Mouse (Mus musculus): Measurements from ENCODE around the gene Gm6377. TPM values are rescaled to one million over a fixed set of nuclear protein-coding genes. Genes with fewer than 3 reads are reported as not detected.

Gm6377 gene
- polyA plus RNA-seq, 1 experiment from 2014 or later: 0.22 TPM

- ATAC-seq (replicated peaks; ENCODE audit: low FRiP score, low TSS enrichment, low read depth) (no peak), DNase-seq (ENCODE audit: low spot score) (no peak)
- no peaks in the 10 kb centered on the region for H3K4me1 ChIP-seq (replicated peaks; ENCODE audit: control insufficient read depth, insufficient read depth, low read length)
- no peak overlapping the region for H3K4me2 ChIP-seq (ENCODE audit: low read length)
- H3K9ac ChIP-seq (ENCODE audit: low read length): no peak overlapping the region
- 62% methylated on average over 4 of the region's 4 CpGs for WGBS
- H3K9me3 ChIP-seq (ENCODE audit: control insufficient read depth, low read length): no peaks in the 10 kb centered on the region
- no peak overlapping the region for H3K27ac ChIP-seq (ENCODE audit: low read depth)
- H3K4me3 ChIP-seq (ENCODE audit: low read depth, low read length): no peak overlapping the region
- no peaks in the 10 kb centered on the region for H3K27me3 ChIP-seq (replicated peaks; ENCODE audit: control insufficient read depth, insufficient read depth, low read length)
- no peaks in the 10 kb centered on the region for H3K36me3 ChIP-seq (ENCODE audit: control insufficient read depth, insufficient read depth, low read length)
Observed at GRCm38 (mm10) chrX:109190969-109191368, 5.6 kb upstream of the Gm6377 start.

- no peaks in the 10 kb centered on the region for H3K36me3 ChIP-seq (ENCODE audit: control insufficient read depth, insufficient read depth, low read length)
- DNase-seq (ENCODE audit: low spot score) (no peak), ATAC-seq (replicated peaks; ENCODE audit: low FRiP score, low TSS enrichment, low read depth) (no peak)
- WGBS: 60% methylated on average over 4 of the region's 4 CpGs
- H3K4me2 ChIP-seq (ENCODE audit: low read length): no peak overlapping the region
- H3K4me1 ChIP-seq (replicated peaks; ENCODE audit: control insufficient read depth, insufficient read depth, low read length): no peaks in the 10 kb centered on the region
- no peak overlapping the region for H3K4me3 ChIP-seq (ENCODE audit: low read depth, low read length)
- no peaks in the 10 kb centered on the region for H3K9me3 ChIP-seq (ENCODE audit: control insufficient read depth, low read length)
- no peak overlapping the region for H3K27ac ChIP-seq (ENCODE audit: low read depth)
- H3K9ac ChIP-seq (ENCODE audit: low read length): no peak overlapping the region
- H3K27me3 ChIP-seq (replicated peaks; ENCODE audit: control insufficient read depth, insufficient read depth, low read length): no peaks in the 10 kb centered on the region
Observed at GRCm38 (mm10) chrX:109191436-109191835, 5.1 kb upstream of the Gm6377 start.

GRCm38 (mm10) chrX:109207843-109208242, 11.3 kb downstream of the Gm6377 start:
- H3K4me2 ChIP-seq (ENCODE audit: low read length): no peak overlapping the region
- no peaks in the 10 kb centered on the region for H3K4me1 ChIP-seq (replicated peaks; ENCODE audit: control insufficient read depth, insufficient read depth, low read length)
- H3K9ac ChIP-seq (ENCODE audit: low read length): no peak overlapping the region
- H3K27ac ChIP-seq (ENCODE audit: low read depth): no peak overlapping the region
- no peaks in the 10 kb centered on the region for H3K27me3 ChIP-seq (replicated peaks; ENCODE audit: control insufficient read depth, insufficient read depth, low read length)
- H3K36me3 ChIP-seq (ENCODE audit: control insufficient read depth, insufficient read depth, low read length): no peaks in the 10 kb centered on the region
- no peaks in the 10 kb centered on the region for H3K9me3 ChIP-seq (ENCODE audit: control insufficient read depth, low read length)
- ATAC-seq (replicated peaks; ENCODE audit: low FRiP score, low TSS enrichment, low read depth) (no peak), DNase-seq (ENCODE audit: low spot score) (no peak)
- no peak overlapping the region for H3K4me3 ChIP-seq (ENCODE audit: low read depth, low read length)

- no peak overlapping the region for H3K4me2 ChIP-seq (ENCODE audit: low read length)
- no peaks in the 10 kb centered on the region for H3K27me3 ChIP-seq (replicated peaks; ENCODE audit: control insufficient read depth, insufficient read depth, low read length)
- H3K9me3 ChIP-seq (ENCODE audit: control insufficient read depth, low read length): no peaks in the 10 kb centered on the region
- no peaks in the 10 kb centered on the region for H3K36me3 ChIP-seq (ENCODE audit: control insufficient read depth, insufficient read depth, low read length)
- DNase-seq (ENCODE audit: low spot score): no peak
- no peak overlapping the region for H3K4me3 ChIP-seq (ENCODE audit: low read depth, low read length)
- H3K4me1 ChIP-seq (replicated peaks; ENCODE audit: control insufficient read depth, insufficient read depth, low read length): no peaks in the 10 kb centered on the region
- no peak overlapping the region for H3K9ac ChIP-seq (ENCODE audit: low read length)
- H3K27ac ChIP-seq (ENCODE audit: low read depth): no peak overlapping the region
- no peak for ATAC-seq (replicated peaks; ENCODE audit: low FRiP score, low TSS enrichment, low read depth)
- 100% methylated on average over 1 of the region's 1 CpGs for WGBS
Observed at GRCm38 (mm10) chrX:109228720-109229119, 32.2 kb downstream of the Gm6377 start.

- 78% methylated on average over 3 of the region's 3 CpGs for WGBS
- Histone ChIP-seq H3K27ac (ENCODE audit: low read depth) (no peak overlapping the region), H3K27me3 (replicated peaks; ENCODE audit: control insufficient read depth, insufficient read depth, low read length) (no peaks in the 10 kb centered on the region), H3K4me3 (ENCODE audit: low read depth, low read length) (no peak overlapping the region), H3K9ac (ENCODE audit: low read length) (no peak overlapping the region), H3K4me1 (replicated peaks; ENCODE audit: control insufficient read depth, insufficient read depth, low read length) (no peaks in the 10 kb centered on the region), H3K4me2 (ENCODE audit: low read length) (no peak overlapping the region), H3K36me3 (ENCODE audit: control insufficient read depth, insufficient read depth, low read length) (no peaks in the 10 kb centered on the region), H3K9me3 (ENCODE audit: control insufficient read depth, low read length) (no peaks in the 10 kb centered on the region)
- ATAC-seq (replicated peaks; ENCODE audit: low FRiP score, low TSS enrichment, low read depth) (no peak), DNase-seq (ENCODE audit: low spot score) (no peak)
Observed at GRCm38 (mm10) chrX:109235383-109236036, 39.0 kb downstream of the Gm6377 start.

GRCm38 (mm10) chrX:109238163-109238562, 41.6 kb downstream of the Gm6377 start:
- Histone ChIP-seq H3K36me3 (ENCODE audit: control insufficient read depth, insufficient read depth, low read length) (no peaks in the 10 kb centered on the region), H3K9me3 (ENCODE audit: control insufficient read depth, low read length) (no peaks in the 10 kb centered on the region), H3K27me3 (replicated peaks; ENCODE audit: control insufficient read depth, insufficient read depth, low read length) (no peaks in the 10 kb centered on the region), H3K4me1 (replicated peaks; ENCODE audit: control insufficient read depth, insufficient read depth, low read length) (no peaks in the 10 kb centered on the region), H3K27ac (ENCODE audit: low read depth) (no peak overlapping the region), H3K9ac (ENCODE audit: low read length) (no peak overlapping the region), H3K4me3 (ENCODE audit: low read depth, low read length) (no peak overlapping the region), H3K4me2 (ENCODE audit: low read length) (no peak overlapping the region)
- no peak for ATAC-seq (replicated peaks; ENCODE audit: low FRiP score, low TSS enrichment, low read depth)
- no peak for DNase-seq (ENCODE audit: low spot score)

Other genes starting within 250 kb of the Gm6377 start
- 19.4 and 21.3 TPM in 2 replicates for gene Hmgn5, start 183.4 kb upstream of the Gm6377 start, polyA plus RNA-seq (2014; fragmentation: Nextera tagmentation; extraction: Ambion mirVana)
- gene Sh3bgrl, start 101.4 kb upstream of the Gm6377 start, polyA plus RNA-seq (2014; fragmentation: Nextera tagmentation; extraction: Ambion mirVana): 115 and 128 TPM in 2 replicates